Mouse (Mus musculus): ENCODE measurements around the gene Adgrv1. TPM values are rescaled to one million over a fixed set of nuclear protein-coding genes. Genes with fewer than 3 reads are reported as not detected.

Gene Adgrv1
- polyA plus RNA-seq, 1 experiment, result 0.56 TPM

- DNase-seq, result no peak
- Histone ChIP-seq H3K4me1 (ENCODE audit: control insufficient read depth, insufficient read depth, low read length) (peaks cover 14% of the 10 kb centered on the region), H3K36me3 (ENCODE audit: control insufficient read depth, insufficient read depth, low read length) (no peaks in the 10 kb centered on the region), H3K4me3 (ENCODE audit: insufficient read depth, low read depth, low read length) (no peak overlapping the region), H3K27ac (ENCODE audit: insufficient read depth, low read depth, low read length) (no peak overlapping the region; the same call in 1 of the 2 replicates), H3K27me3 (replicated peaks; ENCODE audit: control insufficient read depth, insufficient read depth, low read length) (no peaks in the 10 kb centered on the region)
- TF ChIP-seq POLR2A (IDR thresholded peaks at IDR 0.05; ENCODE audit: low read depth, low read length) (no peak), CTCF (conservative IDR thresholded peaks at IDR 0.05; ENCODE audit: insufficient read depth, insufficient read length, low read depth, low read length) (no peak)
- WGBS, result 73% methylated on average over 1 of the region's 1 CpGs
Observed at GRCm38 (mm10) chr13:81335241-81335640, 297.7 kb downstream of the Adgrv1 start.

GRCm38 (mm10) chr13:81332018-81332417, 300.9 kb downstream of the Adgrv1 start:
- WGBS, result 15% methylated on average over 3 of the region's 3 CpGs
- peak overlapping the region; percentile 37; the same call in 1 of the 2 replicates for H3K27ac ChIP-seq (ENCODE audit: insufficient read depth, low read depth, low read length)
- no peaks in the 10 kb centered on the region for H3K27me3 ChIP-seq (replicated peaks; ENCODE audit: control insufficient read depth, insufficient read depth, low read length)
- H3K4me3 ChIP-seq (ENCODE audit: insufficient read depth, low read depth, low read length), result no peak overlapping the region
- H3K4me1 ChIP-seq (ENCODE audit: control insufficient read depth, insufficient read depth, low read length), result peaks cover 20% of the 10 kb centered on the region
- H3K36me3 ChIP-seq (ENCODE audit: control insufficient read depth, insufficient read depth, low read length), result no peaks in the 10 kb centered on the region
- DNase-seq, result peak; percentile 91
- no peak for TF ChIP-seq CTCF (conservative IDR thresholded peaks at IDR 0.05; ENCODE audit: insufficient read depth, insufficient read length, low read depth, low read length)
- no peak for TF ChIP-seq POLR2A (IDR thresholded peaks at IDR 0.05; ENCODE audit: low read depth, low read length)

- H3K27ac ChIP-seq (ENCODE audit: insufficient read depth, low read depth, low read length), result no peak overlapping the region
Observed at GRCm38 (mm10) chr13:81329762-81330161, 303.2 kb downstream of the Adgrv1 start.

GRCm38 (mm10) chr13:81328181-81328580, 304.8 kb downstream of the Adgrv1 start:
- peak; percentile 87 for DNase-seq
- TF ChIP-seq POLR2A (IDR thresholded peaks at IDR 0.05; ENCODE audit: low read depth, low read length), result no peak
- no peak for TF ChIP-seq CTCF (conservative IDR thresholded peaks at IDR 0.05; ENCODE audit: insufficient read depth, insufficient read length, low read depth, low read length)
- no peak overlapping the region for H3K4me3 ChIP-seq (ENCODE audit: insufficient read depth, low read depth, low read length)
- no peaks in the 10 kb centered on the region for H3K27me3 ChIP-seq (replicated peaks; ENCODE audit: control insufficient read depth, insufficient read depth, low read length)
- H3K27ac ChIP-seq (ENCODE audit: insufficient read depth, low read depth, low read length), result peak overlapping the region; percentile 94
- H3K36me3 ChIP-seq (ENCODE audit: control insufficient read depth, insufficient read depth, low read length), result no peaks in the 10 kb centered on the region
- H3K4me1 ChIP-seq (ENCODE audit: control insufficient read depth, insufficient read depth, low read length), result peaks cover 22% of the 10 kb centered on the region
- WGBS, result 31% methylated on average over 1 of the region's 1 CpGs

More at GRCm38 (mm10) chr13:81329762-81330161, 303.2 kb downstream of the Adgrv1 start:
- Histone ChIP-seq H3K36me3 (ENCODE audit: control insufficient read depth, insufficient read depth, low read length) (no peaks in the 10 kb centered on the region), H3K27me3 (replicated peaks; ENCODE audit: control insufficient read depth, insufficient read depth, low read length) (no peaks in the 10 kb centered on the region), H3K4me1 (ENCODE audit: control insufficient read depth, insufficient read depth, low read length) (peaks cover 20% of the 10 kb centered on the region), H3K4me3 (ENCODE audit: insufficient read depth, low read depth, low read length) (no peak overlapping the region)
- DNase-seq, result no peak
- TF ChIP-seq CTCF (conservative IDR thresholded peaks at IDR 0.05; ENCODE audit: insufficient read depth, insufficient read length, low read depth, low read length) (no peak), POLR2A (IDR thresholded peaks at IDR 0.05; ENCODE audit: low read depth, low read length) (no peak)
- 69% methylated on average over 5 of the region's 5 CpGs for WGBS

- Histone ChIP-seq H3K4me3 (ENCODE audit: insufficient read depth, low read depth, low read length) (no peak overlapping the region), H3K27ac (ENCODE audit: insufficient read depth, low read depth, low read length) (peak overlapping the region; percentile 98), H3K36me3 (ENCODE audit: control insufficient read depth, insufficient read depth, low read length) (no peaks in the 10 kb centered on the region), H3K27me3 (replicated peaks; ENCODE audit: control insufficient read depth, insufficient read depth, low read length) (no peaks in the 10 kb centered on the region), H3K4me1 (ENCODE audit: control insufficient read depth, insufficient read depth, low read length) (peaks cover 15% of the 10 kb centered on the region; the same call in 1 of the 2 replicates)
- peak; percentile 89 for DNase-seq
- WGBS, result 59% methylated on average over 2 of the region's 2 CpGs
- no peak for TF ChIP-seq POLR2A (IDR thresholded peaks at IDR 0.05; ENCODE audit: low read depth, low read length)
- no peak for TF ChIP-seq CTCF (conservative IDR thresholded peaks at IDR 0.05; ENCODE audit: insufficient read depth, insufficient read length, low read depth, low read length)
Observed at GRCm38 (mm10) chr13:81325606-81326215, 307.2 kb downstream of the Adgrv1 start.

- WGBS, result 56% methylated on average over 3 of the region's 3 CpGs
- Histone ChIP-seq H3K27ac (ENCODE audit: insufficient read depth, low read depth, low read length) (peak overlapping the region; percentile 87), H3K27me3 (replicated peaks; ENCODE audit: control insufficient read depth, insufficient read depth, low read length) (no peaks in the 10 kb centered on the region), H3K4me3 (ENCODE audit: insufficient read depth, low read depth, low read length) (no peak overlapping the region), H3K4me1 (ENCODE audit: control insufficient read depth, insufficient read depth, low read length) (peaks cover 13% of the 10 kb centered on the region; the same call in 1 of the 2 replicates), H3K36me3 (ENCODE audit: control insufficient read depth, insufficient read depth, low read length) (no peaks in the 10 kb centered on the region)
- DNase-seq, result peak; percentile 85
- TF ChIP-seq CTCF (conservative IDR thresholded peaks at IDR 0.05; ENCODE audit: insufficient read depth, insufficient read length, low read depth, low read length) (no peak), POLR2A (IDR thresholded peaks at IDR 0.05; ENCODE audit: low read depth, low read length) (no peak)
Observed at GRCm38 (mm10) chr13:81323546-81324316, 309.2 kb downstream of the Adgrv1 start.

- WGBS, result 90% methylated on average over 4 of the region's 4 CpGs
- Histone ChIP-seq H3K4me3 (ENCODE audit: insufficient read depth, low read depth, low read length) (no peak overlapping the region), H3K36me3 (ENCODE audit: control insufficient read depth, insufficient read depth, low read length) (no peaks in the 10 kb centered on the region), H3K27ac (ENCODE audit: insufficient read depth, low read depth, low read length) (no peak overlapping the region), H3K4me1 (ENCODE audit: control insufficient read depth, insufficient read depth, low read length) (no peaks in the 10 kb centered on the region), H3K27me3 (replicated peaks; ENCODE audit: control insufficient read depth, insufficient read depth, low read length) (no peaks in the 10 kb centered on the region)
- no peak for DNase-seq
- no peak for TF ChIP-seq POLR2A (IDR thresholded peaks at IDR 0.05; ENCODE audit: low read depth, low read length)
- TF ChIP-seq CTCF (conservative IDR thresholded peaks at IDR 0.05; ENCODE audit: insufficient read depth, insufficient read length, low read depth, low read length), result no peak
Observed at GRCm38 (mm10) chr13:81316581-81316980, 316.4 kb downstream of the Adgrv1 start.

Data from kidney, adult 2 months (tissue).